Mouse (Mus musculus) thymus, postnatal 0 days (tissue): ENCODE measurements around the gene Tmprss11b. TPM values are rescaled to one million over a fixed set of nuclear protein-coding genes. Genes with fewer than 3 reads are reported as not detected.
"Not testable (repeated sequence)": the region's sequence is repeated elsewhere in the genome, so short reads cannot be mapped to it uniquely, and the experiment has no call there.

ENCODE experiments used
- DNase-seq: peaks from one replicate; pipeline ENCODE4 v3.0.0-alpha.2; 2015; ENCODE audit warnings: low spot score
- polyA plus RNA-seq: library from polyadenylated mRNA; unstranded; fragments of >200 nt; fragmentation: Nextera tagmentation; extraction: Ambion mirVana; gene quantifications from 2 replicates; pipeline ENCODE4 v1.2.1, GENCODE M21; 2015

Gene Tmprss11b
- polyA plus RNA-seq, result 0.05 and 0.12 TPM in 2 replicates

DNA sequence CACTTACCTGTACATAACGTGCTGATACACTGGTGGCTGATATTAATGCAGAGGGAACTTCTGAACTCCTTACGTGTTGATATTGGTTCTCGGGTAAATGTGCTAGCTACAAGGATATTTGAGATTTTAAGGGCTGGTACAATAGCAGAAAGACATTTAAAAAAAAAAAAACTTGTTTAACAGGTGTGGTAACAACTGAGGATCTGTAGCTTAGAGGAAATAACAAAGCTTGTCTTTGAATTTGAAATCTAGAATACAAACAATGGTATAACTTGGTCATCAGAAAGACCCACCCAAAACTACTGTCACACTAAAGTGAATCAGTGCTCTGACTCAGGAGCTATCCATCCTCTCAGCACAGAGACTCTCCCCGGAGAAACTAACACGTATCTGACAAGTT is at the start of gene Tmprss11b:
Gene Tmprss11b (minus strand): TSS at position 101 of the 400 bp plus-strand sequence.
- DNase-seq, result no peak

DNA sequence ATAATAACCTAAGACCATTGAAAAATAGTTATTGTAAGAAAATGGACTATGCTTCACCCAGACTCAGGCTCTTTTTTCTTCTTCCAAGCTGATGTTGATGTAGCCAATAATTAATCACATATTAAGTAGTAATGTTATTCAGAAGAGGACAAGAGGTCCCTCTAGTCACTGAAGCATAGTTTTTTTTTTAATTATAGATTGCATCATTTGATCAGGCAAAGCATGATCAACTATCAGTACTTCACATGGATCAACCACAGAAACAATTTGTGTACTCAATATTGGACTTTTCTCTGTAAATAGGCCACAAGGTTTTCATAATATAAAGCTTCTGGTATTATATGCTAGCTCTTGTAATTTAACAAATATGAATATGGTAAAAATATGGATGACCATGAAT is 48.9 kb upstream of the Tmprss11b start:
- DNase-seq, result no peak

DNA sequence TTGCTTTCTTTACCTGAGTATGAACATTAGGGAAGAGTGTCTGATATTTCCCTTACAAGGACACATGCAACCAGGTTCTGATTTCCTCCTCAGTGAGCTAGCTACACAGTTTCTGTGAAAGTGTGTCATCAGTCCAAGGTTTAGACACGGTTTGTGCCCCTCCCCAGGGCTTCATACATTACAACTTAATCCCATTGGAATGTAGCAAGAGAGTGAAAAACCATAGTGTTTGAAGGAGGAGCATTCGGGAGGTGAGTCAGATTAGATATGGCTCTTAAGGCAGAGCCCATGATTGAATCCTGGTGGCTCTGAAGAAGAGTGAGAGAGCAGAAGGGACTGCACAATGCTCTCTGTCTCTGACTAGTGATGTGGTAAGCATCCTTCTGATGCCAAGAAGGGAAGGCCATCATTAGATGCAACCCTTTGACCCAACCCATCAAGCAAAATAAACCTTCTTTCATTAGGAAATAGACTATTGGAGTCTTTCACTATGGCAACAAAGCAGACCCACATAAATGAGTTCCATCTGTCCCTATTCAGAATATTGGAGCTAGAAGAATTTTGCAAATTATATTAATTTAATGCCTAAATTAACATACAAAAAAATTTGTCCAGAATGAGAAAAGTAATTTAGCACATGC is 46.8 kb upstream of the Tmprss11b start:
- DNase-seq, result no peak

DNA sequence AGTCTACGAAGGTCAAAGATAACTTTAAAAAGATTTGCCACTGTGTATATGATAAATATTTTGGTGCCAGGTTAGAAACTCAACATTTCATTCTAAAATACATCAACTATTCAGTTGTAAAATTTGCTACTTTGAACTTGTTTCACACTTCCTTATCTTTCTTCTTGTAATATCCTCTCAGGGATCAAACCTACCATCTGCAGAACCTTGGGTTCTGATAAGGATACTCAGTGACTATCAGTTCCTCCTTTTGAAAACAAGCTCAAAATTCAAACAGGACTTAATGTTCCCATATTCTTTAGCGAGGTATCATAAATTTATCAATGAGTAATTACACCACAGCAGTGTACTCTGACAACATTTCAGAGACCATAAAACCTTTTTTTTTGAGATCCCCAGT is 38.8 kb upstream of the Tmprss11b start:
- DNase-seq, result no peak

DNA sequence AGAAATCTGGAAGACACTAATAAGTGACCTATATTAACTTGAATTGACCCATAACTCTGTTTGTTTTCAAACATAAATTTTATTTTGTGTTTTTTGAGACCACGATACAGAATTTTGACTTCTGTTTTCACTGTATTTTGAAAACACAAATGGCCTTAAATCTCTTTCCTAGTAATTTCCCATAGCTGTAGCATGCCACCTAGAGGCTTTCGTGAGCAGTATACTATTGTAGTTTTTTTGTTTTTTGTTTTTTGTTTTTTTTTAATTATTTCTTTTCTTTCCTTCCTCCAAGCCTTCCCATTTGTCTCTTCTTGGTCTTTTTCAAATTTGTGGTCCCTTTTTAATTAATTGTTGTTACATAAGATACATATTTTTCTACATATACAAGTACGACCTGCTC is 28.8 kb upstream of the Tmprss11b start:
- no peak for DNase-seq

DNA sequence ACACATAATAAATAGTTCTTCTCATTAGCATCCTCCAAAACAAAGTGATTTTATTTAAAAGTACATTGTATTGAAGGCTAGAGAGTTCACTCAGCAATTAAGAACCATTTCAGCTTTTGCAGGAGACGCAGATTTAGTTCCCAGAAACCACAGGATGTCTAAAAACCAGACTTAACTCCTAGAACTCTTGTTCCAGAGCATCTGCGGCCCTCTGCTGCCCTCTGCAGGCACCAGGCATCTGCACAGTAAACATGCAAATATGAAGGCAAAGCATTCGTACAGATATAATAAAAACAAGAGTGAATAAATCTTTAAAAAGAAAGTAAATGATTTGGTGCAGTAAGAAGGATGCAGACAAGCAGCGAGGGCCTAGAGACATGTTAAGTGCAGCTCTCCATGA is 8.5 kb upstream of the Tmprss11b start:
- no peak for DNase-seq

DNA sequence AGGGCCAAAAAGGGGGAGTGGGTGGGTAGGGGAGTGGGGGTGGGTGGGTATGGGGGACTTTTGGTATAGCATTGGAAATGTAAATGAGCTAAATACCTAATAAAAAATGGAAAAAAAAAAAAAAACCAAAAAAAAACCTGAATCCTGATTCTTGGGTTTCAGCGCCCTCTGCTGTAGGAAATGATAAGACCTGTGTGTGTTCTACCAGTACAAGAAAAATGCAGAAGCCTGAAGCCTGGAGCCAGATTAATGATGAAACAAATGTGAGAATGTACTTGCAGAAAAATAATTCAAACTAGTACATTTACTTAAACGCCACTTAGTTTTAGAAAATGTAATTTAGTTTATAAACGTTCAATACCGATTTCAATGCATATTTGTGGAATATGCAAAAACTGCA is 27.0 kb downstream of the Tmprss11b start:
- not testable (repeated sequence) for DNase-seq

DNA sequence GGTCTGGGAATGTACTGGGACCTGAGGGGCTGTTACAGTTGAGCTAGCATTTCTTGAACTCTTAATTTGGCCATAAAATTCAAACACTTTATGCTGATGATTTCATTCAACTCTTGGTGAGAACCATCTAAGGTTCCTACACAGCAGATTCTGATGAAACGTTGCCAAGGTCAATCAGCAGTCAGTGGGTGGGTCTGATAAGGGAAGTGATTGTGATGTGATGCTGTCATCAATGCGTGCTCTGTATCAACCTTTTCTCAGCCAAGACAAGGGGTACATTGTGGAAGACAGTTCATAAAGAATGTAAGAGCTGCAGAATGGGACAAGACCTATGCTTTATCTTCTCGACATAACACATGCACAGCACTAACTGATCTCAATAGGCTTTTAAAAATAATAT is 35.4 kb downstream of the Tmprss11b start:
- no peak for DNase-seq

DNA sequence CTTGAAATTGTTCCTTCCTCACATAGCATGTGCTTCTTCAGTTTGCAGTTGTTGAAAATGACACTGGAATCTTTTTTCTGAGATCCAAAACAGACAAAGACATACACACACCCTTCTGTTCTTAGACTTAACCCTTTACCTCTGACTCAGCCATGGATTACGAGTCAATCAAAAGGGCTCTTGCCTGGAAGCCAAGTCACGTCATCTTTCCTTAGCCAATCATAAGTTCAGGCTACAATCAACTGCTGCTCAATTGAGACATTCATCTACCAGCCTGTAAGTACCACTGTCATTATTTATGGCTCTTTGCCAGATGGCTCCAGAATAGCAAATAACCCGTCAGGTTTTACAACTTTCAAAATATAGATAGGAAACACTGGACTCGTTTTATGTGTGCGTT is 43.8 kb downstream of the Tmprss11b start, which contains the start of gene Tmprss11f:
Gene Tmprss11f (minus strand): TSS at position 101 of the 400 bp plus-strand sequence.
- no peak for DNase-seq

DNA sequence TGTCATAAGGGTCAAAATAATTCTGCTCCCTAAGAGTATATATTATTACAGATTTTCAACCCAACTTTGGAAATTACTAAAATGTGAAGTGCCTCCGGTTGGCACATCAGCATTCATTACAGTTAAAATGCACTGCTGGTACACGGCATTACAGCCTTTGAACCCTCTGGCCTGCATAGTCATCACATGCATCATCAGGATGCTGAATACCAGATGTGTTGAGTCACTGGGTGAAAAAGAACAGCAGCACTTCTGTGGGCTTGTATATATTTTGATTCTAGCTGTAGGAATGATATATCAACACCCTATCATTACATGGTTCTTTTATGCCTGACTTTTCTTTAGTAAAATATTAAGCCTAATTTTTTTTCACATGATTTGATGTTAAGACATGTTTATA is 45.5 kb downstream of the Tmprss11b start:
- DNase-seq, result no peak

DNA sequence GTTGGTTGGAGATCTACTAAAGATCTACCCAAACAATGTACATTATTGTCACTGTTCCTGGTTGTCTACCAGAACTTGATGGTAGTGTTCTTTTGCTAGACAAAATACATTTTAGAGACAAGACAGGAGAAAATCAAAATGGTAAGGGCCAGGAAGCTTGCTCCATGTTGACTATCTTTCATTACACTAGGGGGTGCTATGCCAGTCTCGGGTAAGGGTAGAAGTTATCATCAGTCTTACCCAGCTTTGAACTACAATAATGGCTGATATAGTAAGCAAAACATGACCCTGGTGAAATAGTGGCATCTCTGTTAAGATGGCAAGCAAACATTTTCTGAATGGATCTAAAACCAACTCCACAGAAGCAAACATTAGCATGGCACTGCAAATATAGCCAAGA is 54.4 kb downstream of the Tmprss11b start:
- DNase-seq, result no peak

Other genes with a start within 250 kb of the Tmprss11b start
- gene Tmprss11a, start 207.4 kb downstream of the Tmprss11b start, polyA plus RNA-seq, result 0.08 and 0.87 TPM in 2 replicates
- gene Tmprss11g, start 157.8 kb downstream of the Tmprss11b start, polyA plus RNA-seq, result 0.49 TPM in 1 of 2 replicates, not detected in the other
- not detected in 2 replicates for gene Tmprss11f, start 43.9 kb downstream of the Tmprss11b start, polyA plus RNA-seq
- gene Tmprss11e, start 69.5 kb upstream of the Tmprss11b start, polyA plus RNA-seq, result not detected in 2 replicates
- 38.5 and 49.5 TPM in 2 replicates for gene Ythdc1, start 127.9 kb upstream of the Tmprss11b start, polyA plus RNA-seq
- 0.18 and 0.21 TPM in 2 replicates for gene Ugt2b34, start 230.6 kb upstream of the Tmprss11b start, polyA plus RNA-seq